Mouse (Mus musculus) hindbrain, postnatal 0 days (tissue): ENCODE data around the gene Golim4. TPM values are rescaled to one million over a fixed set of nuclear protein-coding genes. Genes with fewer than 3 reads are reported as not detected.

Source experiments
- ATAC-seq: fragments of 200-750 bp; cut with Nextera tagmentation; 2 replicates; pipeline ENCODE4 v1.8.0; 2017; ENCODE audit warnings: mild to moderate bottlenecking, moderate TSS enrichment, moderate library complexity
- DNase-seq: peaks from one replicate; pipeline ENCODE4 v3.0.0-alpha.2; 2015; ENCODE audit warnings: low spot score
- H3K27ac ChIP-seq: fragments of 300-500 bp; sonication (generic); 2 replicates; pipeline ENCODE4 v1.5.1; 2014; ENCODE audit warnings: mild to moderate bottlenecking
- H3K27me3 ChIP-seq: fragments of 300-500 bp; sonication (generic); 2 replicates; pipeline ENCODE4 v1.6.1; 2014; ENCODE audit warnings: low read length, mixed read lengths; ENCODE audit not compliant: insufficient read depth
- H3K36me3 ChIP-seq: fragments of 300-500 bp; sonication (generic); 2 replicates; pipeline ENCODE4 v1.6.1; 2014; ENCODE audit warnings: low read length, mixed read lengths; ENCODE audit not compliant: insufficient read depth
- H3K4me1 ChIP-seq: fragments of 300-500 bp; sonication (generic); 2 replicates; pipeline ENCODE4 v1.6.1; 2014; ENCODE audit warnings: antibody characterized with exemption, low read length, mixed read lengths; ENCODE audit not compliant: insufficient read depth
- H3K4me2 ChIP-seq: fragments of 300-500 bp; sonication (generic); 2 replicates; pipeline ENCODE4 v1.6.1; 2014; ENCODE audit warnings: low read depth, mild to moderate bottlenecking, low read length, moderate library complexity, mixed read lengths
- H3K4me3 ChIP-seq: fragments of 300-500 bp; sonication (generic); 2 replicates; pipeline ENCODE4 v1.5.1; 2014; ENCODE audit warnings: low read length
- H3K9ac ChIP-seq: fragments of 300-500 bp; sonication (generic); replicated peaks from 2 replicates; pipeline ENCODE4 v1.6.1; 2014; ENCODE audit warnings: mild to moderate bottlenecking, low read length, moderate library complexity, mixed read lengths
- H3K9me3 ChIP-seq: fragments of 300-500 bp; sonication (generic); 2 replicates; pipeline ENCODE4 v1.6.1; 2016; ENCODE audit warnings: low read length, mixed read lengths
- CTCF ChIP-seq: IDR thresholded peaks from 2 replicates; pipeline ENCODE4 v1.5.1; 2016; ENCODE audit warnings: antibody characterized with exemption, control low read depth, low read depth
- WGBS: fragments of 180-500 bp; shearing (Covaris S2); extraction: QIAGEN DNeasy Blood & Tissue Kit; methylation state at CpG from one replicate; pipeline ENCODE4 v1.1.7; 2014; 5-methylcytosine and 5-hydroxymethylcytosine counted together
- polyA plus RNA-seq: library from polyadenylated mRNA; unstranded; fragments of >200 nt; fragmentation: Nextera tagmentation; extraction: Ambion mirVana; gene quantifications from 2 replicates; pipeline ENCODE4 v1.2.1, GENCODE M21; 2015
- total RNA-seq: library from RNA; depleted of rRNA; stranded (reverse); fragments of >200 nt; gene quantifications from 2 replicates; pipeline ENCODE4 v1.2.3, GENCODE M21; 2014

The Golim4 gene
- total and polyA plus RNA-seq, 2 experiments from 2014 or later = 15.1 to 21.6 TPM

- no peak overlapping the region for H3K27ac ChIP-seq
- no peak overlapping the region for H3K4me2 ChIP-seq
- no peaks in the 10 kb centered on the region for H3K4me1 ChIP-seq
- no peak for ATAC-seq
- no peak for TF ChIP-seq CTCF
- H3K36me3 ChIP-seq = peaks cover 20% of the 10 kb centered on the region; the same call in 1 of the 2 replicates
- no peak overlapping the region for H3K9ac ChIP-seq
- no peaks in the 10 kb centered on the region for H3K27me3 ChIP-seq
- H3K4me3 ChIP-seq = no peak overlapping the region
- DNase-seq = no peak
- H3K9me3 ChIP-seq = no peaks in the 10 kb centered on the region
- 94% methylated on average over 3 of the region's 3 CpGs for WGBS
Observed at GRCm38 (mm10) chr3:75891581-75891980, 65.2 kb downstream of the Golim4 start.

GRCm38 (mm10) chr3:75889323-75889722, 67.4 kb downstream of the Golim4 start:
- H3K9me3 ChIP-seq = no peaks in the 10 kb centered on the region
- 89% methylated on average over 1 of the region's 1 CpGs for WGBS
- no peak overlapping the region for H3K9ac ChIP-seq
- H3K4me2 ChIP-seq = no peak overlapping the region
- ATAC-seq = no peak
- no peak overlapping the region for H3K27ac ChIP-seq
- no peak overlapping the region for H3K4me3 ChIP-seq
- no peaks in the 10 kb centered on the region for H3K27me3 ChIP-seq
- TF ChIP-seq CTCF = no peak
- H3K4me1 ChIP-seq = no peaks in the 10 kb centered on the region
- DNase-seq = no peak
- peaks cover 20% of the 10 kb centered on the region; the same call in 1 of the 2 replicates for H3K36me3 ChIP-seq

- WGBS = 94% methylated on average over 1 of the region's 1 CpGs
- no peak overlapping the region for H3K27ac ChIP-seq
- DNase-seq = no peak
- TF ChIP-seq CTCF = no peak
- H3K4me3 ChIP-seq = no peak overlapping the region
- no peaks in the 10 kb centered on the region for H3K27me3 ChIP-seq
- no peak overlapping the region for H3K4me2 ChIP-seq
- H3K9me3 ChIP-seq = no peaks in the 10 kb centered on the region
- no peak for ATAC-seq
- no peaks in the 10 kb centered on the region; the same call in 1 of the 2 replicates for H3K36me3 ChIP-seq
- no peak overlapping the region for H3K9ac ChIP-seq
- H3K4me1 ChIP-seq = no peaks in the 10 kb centered on the region
Observed at GRCm38 (mm10) chr3:75881582-75881981, 75.2 kb downstream of the Golim4 start.

- no peaks in the 10 kb centered on the region for H3K4me1 ChIP-seq
- H3K4me3 ChIP-seq = no peak overlapping the region
- 91% methylated on average over 2 of the region's 2 CpGs for WGBS
- H3K9ac ChIP-seq = no peak overlapping the region
- no peak overlapping the region for H3K4me2 ChIP-seq
- H3K27me3 ChIP-seq = no peaks in the 10 kb centered on the region
- DNase-seq (no peak), ATAC-seq (no peak)
- peak; percentile 44 for TF ChIP-seq CTCF
- no peaks in the 10 kb centered on the region; the same call in 1 of the 2 replicates for H3K36me3 ChIP-seq
- no peak overlapping the region for H3K27ac ChIP-seq
- no peaks in the 10 kb centered on the region for H3K9me3 ChIP-seq
Observed at GRCm38 (mm10) chr3:75879269-75879668, 77.5 kb downstream of the Golim4 start.

GRCm38 (mm10) chr3:75868886-75869285, 87.9 kb downstream of the Golim4 start:
- no peak overlapping the region for H3K4me3 ChIP-seq
- no peak for ATAC-seq
- no peak for DNase-seq
- no peak overlapping the region for H3K4me2 ChIP-seq
- no peaks in the 10 kb centered on the region for H3K36me3 ChIP-seq
- 57% methylated on average over 1 of the region's 1 CpGs for WGBS
- H3K9ac ChIP-seq = no peak overlapping the region
- H3K27me3 ChIP-seq = no peaks in the 10 kb centered on the region
- no peak for TF ChIP-seq CTCF
- H3K9me3 ChIP-seq = no peaks in the 10 kb centered on the region
- H3K4me1 ChIP-seq = no peaks in the 10 kb centered on the region
- H3K27ac ChIP-seq = no peak overlapping the region

- Histone ChIP-seq H3K36me3 (no peaks in the 10 kb centered on the region), H3K4me2 (no peak overlapping the region), H3K4me1 (no peaks in the 10 kb centered on the region), H3K9me3 (no peaks in the 10 kb centered on the region), H3K27me3 (no peaks in the 10 kb centered on the region), H3K27ac (no peak overlapping the region), H3K4me3 (no peak overlapping the region), H3K9ac (no peak overlapping the region)
- TF ChIP-seq CTCF = peak; percentile 36
- DNase-seq (peak; percentile 56), ATAC-seq (no peak)
- 36% methylated on average over 2 of the region's 2 CpGs for WGBS
Observed at GRCm38 (mm10) chr3:75864203-75864602, 92.5 kb downstream of the Golim4 start.

GRCm38 (mm10) chr3:75861677-75862076, 95.1 kb downstream of the Golim4 start:
- Histone ChIP-seq H3K4me2 (no peak overlapping the region), H3K4me1 (no peaks in the 10 kb centered on the region), H3K4me3 (no peak overlapping the region), H3K36me3 (no peaks in the 10 kb centered on the region), H3K9me3 (no peaks in the 10 kb centered on the region), H3K27me3 (no peaks in the 10 kb centered on the region), H3K9ac (no peak overlapping the region), H3K27ac (no peak overlapping the region)
- ATAC-seq (no peak), DNase-seq (peak; percentile 26)
- 33% methylated on average over 4 of the region's 4 CpGs for WGBS
- peak; percentile 60 for TF ChIP-seq CTCF
